Mouse (Mus musculus) heart, adult 18-20 months (tissue): ENCODE measurements around the gene Lrpprc. TPM values are rescaled to one million over a fixed set of nuclear protein-coding genes. Genes with fewer than 3 reads are reported as not detected.

ENCODE experiments used
- DNase-seq, 2 experiments: peaks; one replicate each; pipeline ENCODE4 v3.0.0; 2021 to 2022; ENCODE audit warnings: mixed read lengths in 1 of 2
- total RNA-seq, 2 experiments: library from RNA; stranded (reverse); gene quantifications; 2 replicates each; pipeline ENCODE4 v1.2.3; 2021

The Lrpprc gene
- total RNA-seq, 2 experiments from 2014 or later, result 134 to 150 TPM

- no peak for DNase-seq
Observed at GRCm38 (mm10) chr17:84672376-84673369, 117.9 kb downstream of the Lrpprc start.

GRCm38 (mm10) chr17:84667848-84668247, 122.7 kb downstream of the Lrpprc start:
- no peak for DNase-seq

- DNase-seq, result no peak
Observed at GRCm38 (mm10) chr17:84665691-84666090, 124.9 kb downstream of the Lrpprc start.

- no peak for DNase-seq
Observed at GRCm38 (mm10) chr17:84665053-84665452, 125.5 kb downstream of the Lrpprc start.

GRCm38 (mm10) chr17:84658951-84659350, 131.6 kb downstream of the Lrpprc start:
- no peak for DNase-seq

- DNase-seq, result no peak
Observed at GRCm38 (mm10) chr17:84658195-84658594, 132.4 kb downstream of the Lrpprc start.

GRCm38 (mm10) chr17:84657782-84658181, 132.8 kb downstream of the Lrpprc start:
- no peak for DNase-seq

GRCm38 (mm10) chr17:84657422-84657732, 133.2 kb downstream of the Lrpprc start:
- DNase-seq, result no peak

GRCm38 (mm10) chr17:84656653-84657421, 133.8 kb downstream of the Lrpprc start:
- DNase-seq, result no peak

- no peak for DNase-seq
Observed at GRCm38 (mm10) chr17:84656205-84656604, 134.4 kb downstream of the Lrpprc start.

Other genes with a start within 250 kb of the Lrpprc start
- gene Dync2li1, start 164.3 kb downstream of the Lrpprc start, total RNA-seq, result 1 to 10 TPM; 2.9 to 3.2 TPM
- not detected for gene Abcg8, start 114.5 kb downstream of the Lrpprc start, total RNA-seq
- not detected for gene Abcg5, start 107.8 kb downstream of the Lrpprc start, total RNA-seq
- 100 to 1,000 TPM; 123 to 129 TPM for gene Ppm1b, start 166.0 kb upstream of the Lrpprc start, total RNA-seq
- not detected for gene Slc3a1, start 237.6 kb upstream of the Lrpprc start, total RNA-seq